Mouse (Mus musculus): Measurements from ENCODE around the gene Tmem30b. TPM values are rescaled to one million over a fixed set of nuclear protein-coding genes. Genes with fewer than 3 reads are reported as not detected.
A peak's percentile ranks its signal among the peaks of the same experiment; 100 is the strongest.

The Tmem30b gene
- polyA plus RNA-seq, 2 experiments from 2014 or later, result not detected

- peak; percentile 36 for ATAC-seq
These were observed 29.0 kb downstream of the Tmem30b start for GRCm38 (mm10) chr12:73517022-73517709.

GRCm38 (mm10) chr12:73516516-73516915, 29.7 kb downstream of the Tmem30b start:
- ATAC-seq, result no peak

- no peak for ATAC-seq
These were observed 31.5 kb downstream of the Tmem30b start for GRCm38 (mm10) chr12:73514722-73515121.

- no peak for ATAC-seq
These were observed 32.2 kb downstream of the Tmem30b start for GRCm38 (mm10) chr12:73513958-73514357.

GRCm38 (mm10) chr12:73511467-73512047, 34.6 kb downstream of the Tmem30b start:
- ATAC-seq, result no peak

- ATAC-seq, result no peak
These were observed 39.1 kb downstream of the Tmem30b start for GRCm38 (mm10) chr12:73507105-73507504.

GRCm38 (mm10) chr12:73506648-73507047, 39.5 kb downstream of the Tmem30b start:
- ATAC-seq, result no peak

- ATAC-seq, result no peak
These were observed 45.4 kb downstream of the Tmem30b start for GRCm38 (mm10) chr12:73500689-73501326.

GRCm38 (mm10) chr12:73495172-73495571, 51.0 kb downstream of the Tmem30b start:
- ATAC-seq, result no peak

GRCm38 (mm10) chr12:73493929-73494530, 52.2 kb downstream of the Tmem30b start:
- peak; percentile 81 for ATAC-seq

Other genes with a start within 250 kb of the Tmem30b start
- 10 to 100 TPM; 80.9 to 82.1 TPM for gene Prkch, start 38.4 kb upstream of the Tmem30b start, polyA plus RNA-seq (2017; shearing (Covaris generic))